Mouse (Mus musculus) small intestine, adult 2 months (tissue): ENCODE measurements around the gene Maf. TPM values are rescaled to one million over a fixed set of nuclear protein-coding genes. Genes with fewer than 3 reads are reported as not detected.

ENCODE experiments used
- H3K27ac ChIP-seq: fragments of 200-500 bp; 2 replicates; pipeline ENCODE4 v1.5.1; 2012; ENCODE audit warnings: low read depth, low read length, control low read depth, inconsistent platforms; ENCODE audit not compliant: insufficient read depth
- H3K27me3 ChIP-seq: fragments of 200-500 bp; 2 replicates; pipeline ENCODE4 v1.6.1; 2012; ENCODE audit warnings: mild to moderate bottlenecking, moderate library complexity, low read length, inconsistent platforms; ENCODE audit not compliant: control insufficient read depth, insufficient read depth
- H3K36me3 ChIP-seq: fragments of 200-500 bp; 2 replicates; pipeline ENCODE4 v1.6.1; 2012; ENCODE audit warnings: mild to moderate bottlenecking, low read length, control low read depth, inconsistent platforms; ENCODE audit not compliant: control insufficient read depth, insufficient read depth
- H3K4me1 ChIP-seq: fragments of 200-500 bp; 2 replicates; pipeline ENCODE4 v1.6.1; 2012; ENCODE audit warnings: low read length, inconsistent platforms, mixed read lengths; ENCODE audit not compliant: control insufficient read depth, insufficient read depth, insufficient read length
- H3K4me3 ChIP-seq: fragments of 200-500 bp; 2 replicates; pipeline ENCODE4 v1.5.1; 2012; ENCODE audit warnings: low read depth, mild to moderate bottlenecking, control low read depth, inconsistent platforms, low read length, moderate library complexity
- CTCF ChIP-seq: fragments of 200-500 bp; IDR thresholded peaks from 2 replicates; pipeline ENCODE4 v1.5.1; 2012; ENCODE audit warnings: low read depth, mild to moderate bottlenecking, control low read depth, inconsistent platforms, low read length, moderate library complexity, mixed read lengths; ENCODE audit not compliant: insufficient replicate concordance, insufficient read length; ENCODE audit errors: extremely low read depth
- POLR2A ChIP-seq: fragments of 200-500 bp; IDR thresholded peaks from 2 replicates; pipeline ENCODE4 v1.6.1; 2012; ENCODE audit warnings: low read depth, mild to moderate bottlenecking, control low read depth, inconsistent platforms, low read length, moderate library complexity
- WGBS: fragments of 180-500 bp; shearing (Covaris S2); methylation state at CpG from one replicate; pipeline ENCODE4 v1.1.7; 2018; 5-methylcytosine and 5-hydroxymethylcytosine counted together
- polyA plus RNA-seq: library from polyadenylated mRNA; depleted of rRNA; stranded (reverse); fragments of >200 nt; gene quantifications from 2 replicates; pipeline ENCODE4 v1.2.3, GENCODE M21; 2012

Maf gene
- polyA plus RNA-seq, 1 experiment: 136 TPM

DNA sequence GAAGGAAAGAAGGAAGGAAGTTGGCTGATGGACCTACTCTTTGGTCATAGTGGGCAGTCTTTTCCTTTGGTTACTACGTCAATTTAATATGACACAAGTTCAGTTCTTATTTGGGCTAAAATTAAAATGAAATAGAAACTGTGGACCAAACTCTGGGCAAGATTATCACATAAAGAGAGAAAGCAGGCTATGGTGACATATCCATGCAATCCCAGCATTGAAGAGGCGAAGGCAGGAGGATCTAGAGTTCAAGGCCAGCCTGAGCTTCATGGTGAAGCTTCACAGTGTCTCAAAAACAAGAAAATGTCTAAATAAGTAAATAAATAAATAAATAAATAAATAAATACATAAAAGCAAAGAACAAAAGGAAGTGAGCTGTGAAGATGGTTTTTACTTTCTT, 42.7 kb downstream of the Maf start:
- no peak overlapping the region for H3K4me3 ChIP-seq
- no peaks in the 10 kb centered on the region for H3K27me3 ChIP-seq
- TF ChIP-seq CTCF (no peak), POLR2A (no peak)
- H3K27ac ChIP-seq: no peak overlapping the region
- peaks cover 2% of the 10 kb centered on the region; the same call in 1 of the 2 replicates for H3K4me1 ChIP-seq
- 96% methylated on average over 2 of the region's 2 CpGs for WGBS
- no peaks in the 10 kb centered on the region for H3K36me3 ChIP-seq

DNA sequence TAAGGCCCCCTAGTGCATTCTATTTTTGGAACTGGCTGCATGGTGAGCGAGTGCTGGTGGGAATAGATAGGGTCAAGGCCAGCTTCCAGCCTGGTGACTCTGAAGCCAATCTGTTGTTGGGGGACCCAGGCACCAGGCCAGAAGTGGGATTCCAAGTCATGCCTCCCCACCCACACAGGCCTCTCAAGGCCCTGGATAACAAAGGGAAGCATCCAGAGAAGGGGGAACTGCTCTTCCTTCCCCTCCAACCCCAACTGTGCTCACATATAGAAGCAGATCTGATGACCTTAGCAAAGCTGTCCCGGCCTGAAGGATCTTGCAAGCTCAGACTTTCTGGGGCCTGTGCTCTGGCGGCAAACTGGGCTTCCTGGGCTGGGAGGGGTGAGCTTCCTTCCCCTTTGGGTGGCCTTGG, 57.5 kb downstream of the Maf start:
- Histone ChIP-seq H3K4me3 (no peak overlapping the region), H3K36me3 (no peaks in the 10 kb centered on the region), H3K27ac (no peak overlapping the region), H3K4me1 (no peaks in the 10 kb centered on the region), H3K27me3 (no peaks in the 10 kb centered on the region)
- TF ChIP-seq POLR2A (no peak), CTCF (no peak)
- 74% methylated on average over 3 of the region's 3 CpGs for WGBS

DNA sequence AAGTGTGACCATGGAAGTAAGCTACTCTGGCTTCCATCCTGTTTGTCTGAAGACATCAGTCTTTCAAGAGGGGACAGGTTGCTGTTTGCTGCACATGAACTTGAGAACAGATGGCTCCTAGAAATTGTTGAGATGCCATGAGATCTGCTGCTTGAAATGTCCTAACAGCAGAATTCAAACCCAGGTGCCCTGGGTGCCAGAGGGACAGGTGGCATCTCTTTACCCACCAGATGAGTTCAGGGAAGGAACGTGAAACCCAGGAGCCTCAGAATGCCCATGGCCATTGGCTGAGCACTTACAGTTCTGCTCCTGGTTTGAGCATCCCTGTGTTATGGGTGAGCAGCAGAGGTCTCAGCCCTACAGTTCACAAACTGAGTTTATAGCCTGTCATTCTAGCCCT, 62.5 kb downstream of the Maf start:
- Histone ChIP-seq H3K27ac (no peak overlapping the region), H3K36me3 (no peaks in the 10 kb centered on the region), H3K27me3 (no peaks in the 10 kb centered on the region), H3K4me3 (no peak overlapping the region), H3K4me1 (no peaks in the 10 kb centered on the region)
- TF ChIP-seq CTCF (no peak), POLR2A (no peak)
- 79% methylated on average over 1 of the region's 1 CpGs for WGBS

DNA sequence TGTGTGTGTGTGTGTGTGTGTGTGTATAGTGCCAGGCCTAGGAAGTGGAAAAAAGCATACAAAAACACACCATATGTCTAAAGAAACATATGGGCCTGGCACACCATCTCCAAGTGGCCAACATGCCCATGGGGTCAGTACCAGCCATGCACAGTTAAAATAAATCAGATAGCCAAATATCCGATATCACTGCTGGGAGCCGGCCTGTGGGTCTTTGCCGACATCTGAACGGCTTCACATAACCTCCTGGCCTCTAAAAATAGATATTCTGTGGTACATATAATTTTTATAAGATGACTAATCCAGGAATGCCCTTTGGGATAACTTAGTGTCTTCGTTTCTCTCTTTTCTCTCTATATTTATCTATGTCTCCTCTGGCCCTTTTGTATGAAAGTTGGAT, 65.7 kb downstream of the Maf start:
- Histone ChIP-seq H3K36me3 (no peaks in the 10 kb centered on the region), H3K4me1 (no peaks in the 10 kb centered on the region), H3K4me3 (no peak overlapping the region), H3K27ac (no peak overlapping the region), H3K27me3 (no peaks in the 10 kb centered on the region)
- 88% methylated on average over 5 of the region's 5 CpGs for WGBS
- TF ChIP-seq CTCF: no peak
- TF ChIP-seq POLR2A: no peak

DNA sequence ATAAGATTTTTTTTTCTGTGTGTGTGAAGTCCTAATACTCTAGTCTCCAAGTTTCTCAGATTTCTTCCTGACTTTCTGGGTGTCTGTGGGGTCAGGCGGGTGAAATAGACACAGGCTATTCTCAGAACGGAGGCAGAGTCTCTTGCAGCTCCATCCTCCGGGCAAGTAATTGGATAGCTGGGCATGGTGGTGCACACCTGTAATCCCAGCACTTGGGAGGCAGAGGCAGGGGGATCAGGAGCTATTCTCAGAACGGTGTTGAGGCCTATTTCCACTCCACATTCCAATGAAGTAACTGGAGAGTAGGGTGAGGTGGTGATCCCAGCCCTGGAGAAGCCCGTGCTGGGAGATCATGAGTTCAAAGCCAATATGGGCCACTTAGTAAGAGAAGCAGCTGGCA, 67.6 kb downstream of the Maf start:
- H3K4me1 ChIP-seq: no peaks in the 10 kb centered on the region
- H3K36me3 ChIP-seq: no peaks in the 10 kb centered on the region
- WGBS: 90% methylated on average over 5 of the region's 5 CpGs
- TF ChIP-seq CTCF (no peak), POLR2A (no peak)
- H3K27ac ChIP-seq: no peak overlapping the region
- H3K27me3 ChIP-seq: no peaks in the 10 kb centered on the region
- H3K4me3 ChIP-seq: no peak overlapping the region

DNA sequence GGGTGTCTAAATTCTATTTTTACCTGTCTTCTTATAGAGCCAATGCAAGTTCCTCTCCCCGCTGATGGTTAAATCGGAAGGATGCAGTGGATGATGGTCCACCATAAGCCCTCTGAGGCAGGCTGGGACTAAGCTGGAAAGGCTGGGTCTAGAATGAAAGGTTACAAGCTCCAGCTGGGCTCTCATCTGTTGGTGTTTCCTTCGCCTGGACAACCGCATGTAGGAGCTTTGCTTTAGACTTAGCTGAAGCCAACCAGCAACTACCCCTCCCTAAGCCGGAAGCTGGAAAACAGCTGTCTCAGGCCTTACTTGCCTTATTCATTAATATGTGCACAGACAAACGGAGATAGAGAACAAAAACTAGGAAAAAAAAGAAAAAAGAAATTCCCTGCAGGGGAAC, 70.8 kb downstream of the Maf start:
- Histone ChIP-seq H3K27ac (no peak overlapping the region), H3K4me3 (no peak overlapping the region), H3K36me3 (no peaks in the 10 kb centered on the region), H3K4me1 (no peaks in the 10 kb centered on the region), H3K27me3 (no peaks in the 10 kb centered on the region)
- TF ChIP-seq POLR2A (no peak), CTCF (no peak)
- WGBS: 84% methylated on average over 6 of the region's 6 CpGs
